Mouse (Mus musculus) urinary bladder, postnatal 25 days (tissue): ENCODE data around the gene Gm28845.

ENCODE experiments used
- DNase-seq: peaks from one replicate; pipeline ENCODE4 v3.0.0; 2022; ENCODE audit warnings: low spot score

Gene Gm28845

DNA sequence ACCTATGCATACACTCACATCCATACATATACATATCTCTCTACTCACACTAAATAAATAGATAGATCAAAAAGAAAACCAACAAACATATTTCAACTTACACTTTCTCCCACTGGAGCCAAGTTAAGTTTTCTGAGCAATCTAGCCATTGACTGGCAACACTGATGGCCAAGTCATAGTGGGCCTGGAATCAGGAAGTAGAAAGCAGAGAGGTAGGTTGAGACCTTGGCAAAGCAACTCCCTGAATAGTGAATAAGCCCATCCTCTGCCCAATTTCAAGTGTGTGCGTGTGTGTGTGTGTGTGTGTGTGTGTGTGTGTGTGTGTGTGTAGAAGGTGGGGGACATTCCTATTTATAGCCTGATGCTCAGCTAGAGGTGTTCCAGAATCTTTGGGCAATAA is at the start of gene Gm28845:
Gene Gm28845, minus strand, starts transcription at position 121 of the 400 bp plus-strand sequence.
- DNase-seq, result no peak

DNA sequence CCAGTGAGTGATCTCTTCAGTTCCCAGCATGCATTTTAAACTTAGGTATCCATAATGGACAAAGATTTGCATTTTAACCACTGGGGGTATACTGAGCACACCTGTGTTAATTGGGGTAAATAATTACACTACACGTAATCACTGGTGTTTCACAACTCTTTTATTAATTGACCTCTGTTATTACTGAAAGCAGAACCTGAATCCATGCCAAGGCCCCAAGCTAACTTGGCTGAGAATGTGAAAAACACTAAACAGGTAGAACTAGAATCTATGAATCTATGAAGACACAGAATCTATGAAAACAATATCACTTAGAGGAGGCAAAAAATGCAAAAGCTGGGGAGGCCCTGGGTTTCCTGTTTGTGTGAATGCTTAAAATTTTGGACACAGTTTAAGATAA is 48.1 kb upstream of the Gm28845 start:
- no peak for DNase-seq

DNA sequence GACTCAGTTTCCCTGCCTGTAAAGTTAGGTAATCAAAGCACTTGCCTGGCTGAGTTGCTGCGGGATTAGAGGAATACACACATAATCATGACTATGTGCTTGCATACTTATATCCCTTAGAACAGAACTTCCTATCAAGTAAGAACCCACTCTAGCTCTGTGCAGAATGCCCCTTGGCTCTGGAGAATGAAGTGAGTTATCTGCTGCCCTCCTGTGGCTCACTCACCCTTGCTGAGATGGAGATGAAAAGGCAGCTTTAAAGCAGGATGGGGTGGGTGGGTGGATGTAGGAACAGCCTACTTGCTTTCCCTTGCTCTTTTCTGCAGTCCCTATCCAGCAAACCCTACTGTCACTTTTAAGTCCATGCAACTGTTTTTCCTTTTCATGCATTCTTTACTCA is 42.9 kb upstream of the Gm28845 start:
- DNase-seq, result no peak

DNA sequence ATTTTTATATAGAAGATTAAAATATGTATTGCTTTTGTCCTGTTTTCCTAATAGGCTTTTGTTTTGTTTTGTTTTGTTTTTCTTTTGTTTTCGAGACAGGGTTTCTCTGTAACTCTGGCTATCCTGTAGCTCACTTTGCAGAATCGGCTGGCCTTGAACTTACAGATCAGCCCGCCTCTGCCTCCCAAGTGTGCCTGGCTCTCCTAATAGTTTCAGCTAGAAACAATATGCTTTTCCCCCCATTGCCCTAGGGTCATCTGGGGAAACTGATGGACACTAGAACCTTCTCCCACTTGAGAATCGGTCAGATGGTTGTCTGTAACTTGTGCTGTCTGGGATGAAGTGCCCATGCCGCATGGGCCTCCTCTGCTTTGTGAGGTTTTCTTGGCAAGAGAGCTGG is 36.8 kb upstream of the Gm28845 start:
- DNase-seq, result no peak

DNA sequence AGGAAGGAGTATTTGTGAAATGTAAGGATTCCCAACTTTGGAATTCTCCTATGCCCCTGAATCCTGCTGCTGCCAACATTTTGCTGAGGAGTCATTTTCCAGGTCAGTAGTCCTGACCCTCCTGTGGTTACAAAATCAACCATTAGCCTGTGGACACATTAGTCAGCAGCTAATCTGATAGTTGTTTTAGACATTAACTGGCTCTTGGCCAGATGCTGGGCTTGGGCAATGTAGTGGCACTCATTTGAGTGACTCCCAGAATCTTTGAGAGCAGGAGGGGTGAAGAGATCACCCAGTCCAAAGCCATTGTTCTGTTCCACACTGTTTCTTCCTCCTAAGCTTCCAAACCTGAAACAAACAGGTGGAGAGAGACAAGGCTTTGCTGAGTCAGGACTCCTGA is 35.5 kb upstream of the Gm28845 start:
- DNase-seq, result no peak

DNA sequence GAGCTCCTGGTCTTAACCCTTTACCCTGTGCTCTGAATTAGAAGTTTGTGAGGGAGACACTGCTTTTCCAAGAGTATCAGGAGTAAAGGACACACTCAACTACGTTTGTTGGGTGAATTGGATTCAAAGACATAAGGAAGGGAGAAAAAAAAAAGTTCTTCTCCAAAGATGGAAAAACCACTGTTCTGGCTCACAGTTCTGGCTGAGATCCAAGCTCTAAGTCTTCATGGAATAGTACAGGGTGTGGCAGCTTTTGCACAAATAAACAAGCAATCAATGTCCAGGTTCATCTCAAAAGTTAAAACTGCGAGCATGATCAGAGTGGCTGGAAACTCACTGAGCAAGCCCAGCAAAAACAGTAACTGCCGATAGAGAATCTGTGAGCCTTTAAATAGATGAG is 28.6 kb upstream of the Gm28845 start:
- DNase-seq, result no peak

DNA sequence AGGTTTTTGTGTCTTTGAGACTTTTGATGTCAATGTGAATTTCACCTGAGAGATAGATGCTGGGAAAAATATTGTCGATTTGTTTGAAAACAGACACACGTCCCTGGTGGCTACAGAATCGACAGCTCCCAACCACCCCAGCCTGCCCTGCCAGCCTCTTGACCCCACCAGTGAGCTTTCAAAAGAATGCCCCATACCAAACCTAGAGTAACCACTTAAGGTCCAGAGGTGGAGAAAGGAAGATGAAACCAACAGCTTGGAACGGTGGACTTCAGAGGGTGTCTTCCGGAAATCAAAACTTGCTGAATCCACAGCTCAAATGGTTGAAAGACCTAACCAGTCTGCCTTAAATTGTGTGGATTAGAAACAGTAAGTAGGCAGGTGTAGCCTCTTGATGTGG is 28.0 kb upstream of the Gm28845 start:
- DNase-seq, result no peak

DNA sequence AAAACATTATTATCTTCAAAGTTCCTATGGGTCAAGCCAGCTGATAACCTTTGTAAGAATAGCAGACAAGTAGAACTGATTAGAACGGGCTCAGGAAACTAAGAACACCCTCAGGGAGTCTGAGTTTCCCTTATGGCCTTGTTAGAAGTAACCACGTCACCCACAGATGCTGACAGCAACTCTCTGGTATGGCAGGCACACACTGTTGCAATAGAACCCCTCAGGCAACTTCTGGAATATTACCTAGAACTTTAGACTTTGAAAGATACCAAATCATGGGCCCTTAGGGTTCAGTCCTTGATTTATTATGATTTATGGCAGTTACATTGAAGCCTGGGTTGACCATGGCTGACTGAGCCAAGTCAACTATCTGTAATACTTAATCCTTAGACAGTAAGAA is 27.2 kb upstream of the Gm28845 start:
- no peak for DNase-seq

DNA sequence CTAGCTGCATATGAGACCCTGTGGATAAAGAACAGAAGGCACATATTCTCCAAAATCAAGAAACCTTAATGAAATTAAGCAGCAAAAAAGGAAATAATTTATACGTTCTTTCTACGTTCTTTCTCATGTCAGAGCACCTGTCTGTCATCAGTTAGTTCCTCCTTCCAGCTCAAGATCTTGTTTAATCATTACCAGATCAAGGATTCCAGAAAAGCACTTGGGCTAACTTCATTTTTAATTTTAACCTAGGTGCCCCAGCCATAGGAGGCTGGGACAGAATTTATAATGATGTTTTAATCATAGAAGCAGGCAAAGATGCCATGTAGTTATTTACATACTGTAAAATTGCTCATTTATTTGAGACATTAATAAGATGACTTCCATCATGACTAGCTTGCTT is 25.4 kb upstream of the Gm28845 start:
- DNase-seq, result no peak

DNA sequence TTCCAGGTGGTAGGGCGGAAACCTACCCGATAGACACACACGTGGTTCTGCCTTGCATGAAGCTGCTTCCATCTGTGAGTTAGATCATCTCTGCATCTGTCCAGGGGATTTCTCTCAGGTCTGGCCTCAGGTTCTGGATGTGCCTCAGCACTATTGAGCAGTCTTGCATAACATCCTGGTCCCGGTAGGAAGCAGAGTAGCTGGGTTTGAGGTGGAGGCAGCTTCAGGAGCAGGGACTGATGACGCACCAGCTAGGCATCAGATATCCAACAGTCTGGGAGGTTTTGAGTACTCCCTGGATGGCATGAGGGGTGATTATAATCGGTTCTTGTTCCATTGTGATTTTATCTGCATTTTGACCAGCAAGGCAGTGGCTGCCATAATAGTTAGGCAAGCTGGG is 18.2 kb upstream of the Gm28845 start:
- no peak for DNase-seq

DNA sequence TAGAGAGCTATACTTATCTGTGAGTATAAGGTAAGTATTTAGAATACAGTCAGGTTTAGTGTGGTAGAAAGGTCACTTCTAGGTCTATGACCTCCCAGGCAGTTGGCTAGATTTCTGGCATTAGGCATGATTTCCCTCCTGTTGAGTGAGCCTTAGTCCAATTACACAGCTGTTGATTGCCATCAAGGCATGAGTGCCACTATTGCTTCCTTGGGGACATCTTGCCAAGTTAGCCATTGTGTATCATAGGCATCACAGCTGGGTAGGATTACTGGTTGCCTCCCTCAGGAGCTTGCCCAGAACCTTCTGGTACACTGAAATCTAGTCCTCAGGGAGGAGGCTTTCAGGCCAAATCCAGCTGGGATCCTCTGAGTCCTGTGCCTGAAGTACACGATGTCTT is 13.5 kb upstream of the Gm28845 start:
- no peak for DNase-seq

DNA sequence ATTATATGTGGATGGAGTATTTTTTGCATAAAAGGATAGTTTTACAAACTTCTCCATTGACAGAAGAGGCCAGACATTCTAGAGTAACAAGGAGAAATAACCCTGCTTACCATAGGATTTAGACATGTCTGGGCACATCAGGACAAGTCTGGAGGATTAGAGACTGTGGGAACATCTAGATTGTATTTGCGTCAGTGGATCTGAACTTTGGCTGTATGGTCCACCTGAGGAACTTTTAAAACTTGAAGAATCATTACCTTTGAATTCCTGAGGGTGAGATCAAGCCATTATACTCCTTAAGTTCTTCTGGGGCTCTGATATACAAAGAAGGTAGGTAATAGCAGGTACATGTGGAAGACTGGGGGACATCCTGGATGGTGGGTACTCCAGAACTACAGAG is 12.3 kb upstream of the Gm28845 start:
- no peak for DNase-seq

DNA sequence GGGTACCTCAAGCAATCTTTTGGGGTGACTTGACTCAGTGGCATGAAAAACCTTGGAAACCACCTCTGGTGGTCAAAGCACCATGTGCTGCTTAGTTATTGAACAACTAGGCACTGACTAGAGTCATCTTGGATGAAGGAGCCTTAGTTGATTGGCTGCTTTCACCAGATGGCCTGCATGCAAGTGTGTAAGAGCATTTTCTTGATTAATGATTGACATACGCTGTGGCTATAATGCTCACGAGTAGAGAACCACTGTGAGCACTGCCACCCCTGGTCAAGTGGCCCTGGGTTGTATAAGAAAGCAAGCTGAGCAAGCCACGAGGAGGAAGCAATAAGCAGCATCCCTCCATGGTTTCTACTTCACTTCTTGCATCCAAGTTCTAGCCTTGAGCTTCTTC is 10.9 kb upstream of the Gm28845 start:
- DNase-seq, result no peak

DNA sequence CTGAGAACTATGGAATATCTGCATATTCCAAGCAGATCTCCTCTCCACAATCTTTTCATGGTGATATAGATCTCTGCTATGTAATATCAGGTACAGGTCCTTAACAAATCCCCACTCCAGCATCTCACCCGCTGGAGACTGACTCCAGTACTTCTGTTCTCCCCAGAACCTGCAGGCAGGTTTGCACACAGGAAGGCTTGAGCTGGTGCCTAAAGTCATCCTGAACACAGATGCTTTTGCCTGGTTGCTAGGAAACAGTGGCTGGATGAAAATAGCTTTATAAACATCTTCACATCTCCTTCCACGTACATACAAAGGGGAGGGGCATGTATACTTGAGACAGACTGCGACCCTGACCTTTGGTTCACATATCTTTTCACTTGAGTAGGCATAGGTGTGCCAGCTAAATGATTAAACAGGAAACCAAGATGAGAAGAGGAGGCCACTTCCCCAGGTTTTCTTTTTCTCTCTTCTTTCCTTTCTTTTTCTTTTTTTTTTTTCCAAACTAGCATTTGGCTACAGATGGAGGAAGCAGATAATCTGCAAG is 10.3 kb upstream of the Gm28845 start:
- DNase-seq, result no peak

DNA sequence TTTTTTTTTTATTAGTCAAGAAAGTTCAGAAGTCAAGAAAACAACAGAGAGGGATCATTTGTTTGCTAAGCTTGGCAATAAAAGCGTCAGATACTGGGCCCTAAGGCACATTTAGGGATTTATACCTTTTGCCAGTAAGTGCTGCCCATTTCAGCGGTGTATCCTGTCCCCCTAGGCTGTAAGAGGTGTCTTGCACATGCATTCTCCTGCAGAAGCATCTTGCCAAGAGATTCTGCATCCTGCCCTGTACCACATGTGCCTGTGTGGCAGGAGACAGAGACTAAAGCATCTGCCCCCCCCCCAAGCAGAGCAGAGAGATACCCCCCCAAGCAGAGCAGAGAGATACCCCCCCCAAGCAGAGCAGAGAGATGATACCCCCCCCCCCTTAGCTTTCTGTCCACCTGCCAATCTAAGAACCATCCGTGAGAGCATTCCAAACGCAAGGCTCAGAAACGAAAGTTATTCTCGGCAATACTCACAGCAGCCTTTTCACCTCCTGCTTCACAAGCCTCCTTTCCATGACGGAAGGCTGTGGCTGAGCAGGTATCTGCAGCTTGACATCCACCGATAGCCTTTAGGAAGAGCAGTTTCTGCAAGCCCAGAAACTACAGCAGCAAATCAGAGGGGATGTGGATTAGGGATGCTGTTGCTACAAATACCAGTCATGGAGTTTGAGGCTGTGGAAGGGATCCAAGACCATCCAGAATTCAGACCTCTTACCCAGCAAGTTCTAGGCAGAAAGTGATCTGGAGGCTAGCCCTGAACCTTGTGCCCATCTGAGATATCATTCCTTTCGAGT is 3.4 kb upstream of the Gm28845 start, which contains the start of gene D630023F18Rik:
Gene D630023F18Rik, minus strand, starts transcription at position 641 of the 799 bp plus-strand sequence.
- DNase-seq, result no peak

DNA sequence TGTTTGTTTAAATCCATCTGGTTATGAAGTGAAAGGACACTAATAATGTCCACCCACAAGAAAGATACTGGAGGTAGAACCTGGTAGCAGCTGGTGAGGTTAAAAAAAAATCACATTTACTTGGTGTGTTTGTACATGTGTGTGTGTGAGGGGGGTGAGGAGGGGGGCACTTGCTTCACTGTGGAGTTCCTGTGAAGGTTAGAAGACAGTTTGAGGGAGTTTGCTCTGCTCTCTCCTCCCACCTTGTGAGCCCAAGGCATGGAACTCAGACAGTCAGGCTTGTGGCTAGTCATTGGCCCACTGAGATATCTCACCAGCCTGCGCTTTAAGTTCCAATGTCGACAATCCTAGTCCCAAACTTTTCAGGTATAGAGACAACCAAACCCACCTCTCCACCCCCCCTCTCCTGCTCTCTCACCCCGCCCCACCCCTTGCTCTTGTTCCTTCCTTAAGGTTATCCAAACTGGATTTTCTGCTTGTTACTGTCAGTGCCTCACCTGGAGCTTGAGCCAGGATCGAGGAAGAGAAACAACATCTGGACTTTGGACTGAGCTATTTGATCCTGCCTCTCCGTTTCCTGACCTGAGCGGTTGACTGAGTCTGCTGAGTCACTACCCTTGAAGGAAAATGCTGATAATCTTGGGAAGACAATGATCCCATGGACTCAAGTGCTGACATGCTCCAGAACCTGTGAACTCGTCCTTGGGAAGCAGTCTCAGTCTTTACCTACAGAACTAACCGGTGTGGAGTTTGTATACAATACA is 1.0 kb downstream of the Gm28845 start:
- no peak for DNase-seq

DNA sequence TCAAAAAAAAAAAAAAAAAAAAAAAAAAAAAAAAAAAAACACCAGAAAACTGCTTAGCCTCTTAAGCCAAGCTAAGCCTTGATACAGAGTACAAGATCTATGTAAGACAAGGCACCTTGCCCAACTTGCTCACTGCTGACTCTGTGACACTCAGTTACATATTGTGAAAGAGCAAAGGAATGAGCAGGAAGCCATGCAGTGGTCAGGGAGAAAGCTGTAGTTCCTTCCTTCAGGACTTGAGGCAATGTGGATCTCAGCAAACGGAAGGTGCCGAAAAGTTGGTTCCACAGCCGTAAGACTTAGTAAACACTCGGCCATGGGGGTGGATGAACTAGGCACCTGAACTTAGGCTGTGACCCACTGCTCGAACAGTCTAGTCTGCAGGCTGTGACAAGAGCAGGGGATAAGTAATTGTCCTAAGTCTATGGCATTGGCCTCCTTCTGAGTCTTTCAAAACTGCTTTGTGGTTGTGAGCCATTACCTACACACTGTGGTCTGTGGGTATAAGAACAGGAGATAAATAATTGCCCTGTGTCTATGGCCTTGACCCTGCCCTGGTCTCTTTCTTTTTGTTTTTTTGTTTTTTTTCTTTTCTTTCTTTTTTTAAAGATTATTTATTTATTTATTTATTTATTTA is 5.7 kb downstream of the Gm28845 start:
- DNase-seq, result no peak

DNA sequence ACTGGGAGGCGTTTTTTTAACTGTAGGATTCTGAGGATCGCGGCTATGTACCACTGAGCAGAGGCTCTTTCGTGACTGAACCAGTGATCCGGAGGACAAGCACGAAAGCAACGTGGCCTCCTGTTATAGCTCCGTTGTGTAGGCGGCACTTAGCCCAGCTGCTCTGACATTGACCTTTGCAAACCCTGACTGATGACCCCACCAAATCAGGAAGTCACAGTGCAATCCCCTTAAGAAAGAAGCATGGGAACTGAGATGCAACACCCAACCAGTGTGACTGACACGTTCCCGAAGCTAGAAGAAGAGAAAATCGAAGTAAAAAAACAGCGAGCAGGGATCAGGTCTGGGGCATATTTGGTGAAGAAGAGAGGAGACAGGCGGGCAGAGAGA is 6.6 kb downstream of the Gm28845 start:
- no peak for DNase-seq

DNA sequence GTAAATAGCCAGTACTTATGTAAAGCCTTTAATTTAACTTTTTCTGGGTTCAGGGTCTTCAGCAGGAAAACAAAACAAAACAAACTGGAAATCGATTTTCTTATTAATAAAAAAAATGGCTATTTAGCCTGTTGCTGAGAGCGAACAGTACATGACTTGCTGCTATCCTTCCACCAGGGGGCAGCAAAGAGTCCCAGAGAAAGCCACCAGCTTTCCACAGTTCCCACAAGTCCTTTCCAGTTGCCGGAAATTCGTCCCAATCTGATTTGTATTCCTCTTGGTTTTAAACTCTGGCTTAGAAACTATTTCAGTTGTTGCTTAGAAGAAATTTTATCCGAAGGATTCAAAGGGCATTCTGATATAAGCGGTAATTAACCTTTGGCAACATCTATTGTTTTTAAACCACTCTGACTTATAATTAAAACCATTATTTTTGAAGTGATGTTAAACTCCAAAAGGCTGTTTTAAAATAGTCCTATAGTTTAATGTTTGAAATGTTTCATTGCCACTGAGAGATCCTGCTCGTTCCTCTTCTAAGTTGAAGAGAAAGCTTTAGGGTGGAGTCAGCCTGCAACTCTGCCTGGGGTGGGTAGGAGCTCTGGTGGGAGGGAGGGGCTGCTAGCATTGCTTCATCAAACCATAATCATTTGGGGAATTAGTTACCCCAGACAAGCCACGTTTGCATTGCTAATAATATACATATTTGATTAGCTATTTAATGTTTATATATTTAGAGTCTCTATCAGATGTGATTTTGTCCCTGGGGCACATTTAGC is 7.1 kb downstream of the Gm28845 start:
- DNase-seq, result peak; percentile 74

DNA sequence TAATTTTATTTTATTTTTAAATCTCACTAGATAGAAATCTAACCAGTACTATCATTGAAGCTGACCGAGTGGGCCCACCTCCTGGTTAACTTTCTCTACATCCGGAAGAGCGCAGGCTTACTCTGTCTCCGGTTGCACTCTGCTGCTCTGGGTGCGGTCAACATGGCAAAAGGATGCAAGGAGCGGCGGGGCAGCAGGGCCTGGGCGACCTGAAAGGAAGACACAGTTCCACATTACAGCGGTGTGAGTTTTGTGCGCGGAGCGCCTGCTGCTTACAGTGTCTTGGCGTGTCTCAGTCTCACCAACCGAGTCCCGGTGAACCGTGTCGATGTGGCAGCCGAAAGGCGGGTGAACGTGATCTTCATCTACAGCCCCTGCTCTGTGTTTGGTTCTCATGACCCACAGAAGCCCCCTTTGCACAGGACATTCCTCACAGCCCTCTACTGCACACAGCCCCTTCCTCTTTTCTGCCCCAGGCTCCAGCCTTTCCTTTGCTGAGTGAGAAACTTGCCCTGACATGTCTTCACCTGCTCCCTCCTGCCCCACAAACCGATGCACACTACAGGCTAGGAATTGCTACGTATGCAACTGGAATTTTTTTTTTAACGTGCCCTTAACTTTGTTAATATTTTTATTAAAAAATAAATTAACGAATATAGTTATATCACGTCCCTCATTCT is 9.5 kb downstream of the Gm28845 start:
- DNase-seq, result no peak

DNA sequence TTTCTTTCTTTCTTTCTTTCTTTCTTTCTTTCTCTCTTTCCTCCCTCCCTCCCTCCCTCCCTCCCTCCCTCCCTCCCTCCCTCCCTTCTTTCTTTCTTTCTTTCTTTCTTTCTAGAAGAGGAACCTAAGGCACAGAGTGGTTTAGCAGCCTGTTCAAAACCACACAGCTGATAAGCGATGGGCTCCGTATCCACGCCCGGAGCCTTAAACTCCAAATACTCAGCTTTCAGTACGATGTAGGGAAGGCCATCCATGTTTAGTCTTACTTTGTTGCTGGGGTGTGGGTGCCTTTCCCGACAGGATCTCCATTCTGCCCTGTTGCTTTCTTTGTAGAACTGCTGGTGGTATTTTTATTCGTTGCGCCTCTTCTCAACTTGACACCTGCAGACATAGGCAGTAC is 10.2 kb downstream of the Gm28845 start:
- no peak for DNase-seq
